Mouse (Mus musculus): ENCODE measurements around the gene Edem3. TPM values are rescaled to one million over a fixed set of nuclear protein-coding genes. Genes with fewer than 3 reads are reported as not detected.
"Not testable (repeated sequence)": the region's sequence is repeated elsewhere in the genome, so short reads cannot be mapped to it uniquely, and the experiment has no call there.

The Edem3 gene
- polyA plus RNA-seq, 1 experiment from 2014 or later, result 15.7 TPM

DNA sequence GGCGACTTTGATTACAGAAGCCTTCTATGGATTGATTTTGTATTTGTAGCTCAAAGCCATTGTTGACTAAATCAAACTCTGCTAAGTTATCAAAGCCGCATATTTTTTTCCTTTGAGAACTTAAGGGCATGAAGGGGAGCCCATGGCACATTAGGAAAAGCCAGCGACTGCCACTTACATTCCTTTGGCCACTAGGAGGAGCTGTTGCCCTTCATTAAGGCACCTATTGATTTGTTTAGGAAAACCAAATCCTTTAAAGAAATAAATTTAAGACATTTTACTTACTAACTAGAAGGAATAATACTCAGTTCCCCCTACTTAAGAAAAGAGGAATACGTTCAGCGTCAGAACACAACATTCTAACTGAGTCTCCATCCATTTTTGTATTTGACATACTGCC, 65.3 kb downstream of the Edem3 start:
- 22% methylated on average over 5 of the region's 5 CpGs for WGBS
- Histone ChIP-seq H3K9me3 (no peaks in the 10 kb centered on the region), H3K4me3 (replicated peaks) (no peak overlapping the region), H3K4me2 (no peak overlapping the region), H3K27ac (no peak overlapping the region), H3K36me3 (0 out of 2 replicates have a peak, but pooled peaks cover 9% of the 10 kb centered on the region), H3K27me3 (replicated peaks) (no peaks in the 10 kb centered on the region), H3K9ac (no peak overlapping the region), H3K4me1 (no peaks in the 10 kb centered on the region)
- ATAC-seq (ENCODE audit: insufficient read depth, low FRiP score, low read depth), result no peak

DNA sequence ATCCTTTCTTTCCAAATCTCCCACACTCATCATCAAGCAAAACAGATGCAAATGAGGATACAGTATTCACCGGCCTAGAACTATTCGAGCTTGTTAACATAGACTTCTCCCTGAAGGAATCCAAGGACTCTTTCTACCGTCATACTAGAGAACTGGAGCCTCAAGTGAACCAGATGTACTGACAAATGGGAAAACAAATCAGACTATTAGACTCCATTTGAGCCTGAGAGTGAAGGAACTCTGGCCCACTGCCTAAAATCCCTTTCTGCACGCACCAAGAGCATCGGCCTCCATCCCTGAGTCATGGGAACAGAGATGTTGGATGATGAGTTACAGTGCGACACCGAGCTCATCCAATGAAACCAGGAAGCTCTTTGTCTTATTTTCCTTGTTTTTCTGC, 69.9 kb downstream of the Edem3 start:
- H3K27me3 ChIP-seq (replicated peaks), result no peaks in the 10 kb centered on the region
- no peaks in the 10 kb centered on the region for H3K4me1 ChIP-seq
- no peak overlapping the region for H3K9ac ChIP-seq
- no peak for ATAC-seq (ENCODE audit: insufficient read depth, low FRiP score, low read depth)
- 52% methylated on average over 7 of the region's 7 CpGs for WGBS
- H3K4me2 ChIP-seq, result no peak overlapping the region
- H3K9me3 ChIP-seq, result no peaks in the 10 kb centered on the region
- no peak overlapping the region for H3K4me3 ChIP-seq (replicated peaks)
- H3K27ac ChIP-seq, result no peak overlapping the region
- no peaks in the 10 kb centered on the region for H3K36me3 ChIP-seq

DNA sequence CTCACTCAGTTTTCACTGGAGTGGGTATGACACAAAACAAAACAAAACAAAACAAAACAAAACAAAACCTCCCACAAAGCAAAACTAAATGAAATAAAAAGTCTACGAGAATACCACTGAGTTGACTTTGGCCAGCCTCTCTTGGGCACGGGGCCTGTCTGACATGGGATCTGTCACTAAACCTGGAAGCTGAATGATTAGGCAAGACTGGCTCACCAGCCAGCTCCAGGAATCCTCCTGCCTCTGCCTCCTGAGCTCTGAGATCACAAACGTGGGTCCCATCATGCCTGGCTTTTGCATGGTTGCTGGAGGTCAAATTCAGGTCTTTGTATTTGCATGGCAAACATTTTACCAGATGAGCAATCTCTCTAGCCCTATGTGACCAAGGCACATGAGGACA, 76.6 kb downstream of the Edem3 start:
- 83% methylated on average over 3 of the region's 3 CpGs for WGBS

DNA sequence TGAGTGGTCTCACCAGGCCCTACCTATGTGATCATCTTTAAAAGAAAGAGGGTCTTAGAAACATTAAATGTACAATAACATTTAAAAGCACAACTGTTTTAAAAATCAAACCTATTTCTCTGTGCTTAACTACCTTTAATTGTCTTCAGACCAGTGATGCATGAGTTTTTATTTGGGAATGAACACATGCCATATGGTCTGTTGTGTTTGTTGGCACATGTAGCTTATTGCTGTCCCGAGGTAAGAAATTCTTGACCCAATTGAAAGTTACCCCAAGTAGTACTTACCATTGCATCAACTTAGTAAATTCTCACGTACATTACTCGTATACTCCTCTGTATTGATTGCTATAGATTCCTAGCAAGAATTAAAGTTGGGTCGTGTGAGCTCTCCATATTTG, 80.1 kb downstream of the Edem3 start:
- Histone ChIP-seq H3K9me3 (no peaks in the 10 kb centered on the region), H3K36me3 (no peaks in the 10 kb centered on the region), H3K4me3 (replicated peaks) (no peak overlapping the region), H3K9ac (no peak overlapping the region), H3K27me3 (replicated peaks) (no peaks in the 10 kb centered on the region), H3K4me2 (no peak overlapping the region), H3K27ac (no peak overlapping the region), H3K4me1 (no peaks in the 10 kb centered on the region)
- 90% methylated on average over 4 of the region's 4 CpGs for WGBS
- no peak for ATAC-seq (ENCODE audit: insufficient read depth, low FRiP score, low read depth)

More for the DNA sequence above, 76.6 kb downstream of the Edem3 start:
- Histone ChIP-seq H3K27me3 (replicated peaks) (no peaks in the 10 kb centered on the region), H3K9me3 (no peaks in the 10 kb centered on the region), H3K4me1 (no peaks in the 10 kb centered on the region), H3K36me3 (no peaks in the 10 kb centered on the region), H3K4me3 (replicated peaks) (no peak overlapping the region), H3K27ac (no peak overlapping the region), H3K9ac (no peak overlapping the region), H3K4me2 (no peak overlapping the region)
- no peak for ATAC-seq (ENCODE audit: insufficient read depth, low FRiP score, low read depth)

DNA sequence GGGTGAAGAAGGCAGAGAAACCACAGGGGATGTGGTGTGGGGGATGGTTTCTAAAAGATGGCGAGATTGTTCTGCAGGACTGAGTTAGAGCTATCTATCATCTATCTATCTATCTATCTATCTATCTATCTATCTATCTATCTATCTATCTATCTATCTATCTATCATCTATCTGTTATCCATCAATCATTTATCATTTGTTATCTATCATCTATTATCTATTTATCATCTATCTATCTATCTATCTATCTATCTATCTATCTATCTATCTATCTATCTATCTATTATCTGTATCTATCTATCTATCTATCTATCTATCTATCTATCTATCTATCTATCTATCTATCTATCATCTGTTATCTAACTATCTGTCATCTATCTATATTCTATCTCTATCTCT, 85.2 kb downstream of the Edem3 start:
- H3K27ac ChIP-seq; H3K9ac ChIP-seq; H3K9me3 ChIP-seq; H3K4me1 ChIP-seq; ATAC-seq (ENCODE audit: insufficient read depth, low FRiP score, low read depth); H3K4me3 ChIP-seq (replicated peaks); H3K4me2 ChIP-seq; H3K36me3 ChIP-seq; H3K27me3 ChIP-seq (replicated peaks): not testable (repeated sequence)
- 96% methylated on average over 1 of the region's 1 CpGs for WGBS

DNA sequence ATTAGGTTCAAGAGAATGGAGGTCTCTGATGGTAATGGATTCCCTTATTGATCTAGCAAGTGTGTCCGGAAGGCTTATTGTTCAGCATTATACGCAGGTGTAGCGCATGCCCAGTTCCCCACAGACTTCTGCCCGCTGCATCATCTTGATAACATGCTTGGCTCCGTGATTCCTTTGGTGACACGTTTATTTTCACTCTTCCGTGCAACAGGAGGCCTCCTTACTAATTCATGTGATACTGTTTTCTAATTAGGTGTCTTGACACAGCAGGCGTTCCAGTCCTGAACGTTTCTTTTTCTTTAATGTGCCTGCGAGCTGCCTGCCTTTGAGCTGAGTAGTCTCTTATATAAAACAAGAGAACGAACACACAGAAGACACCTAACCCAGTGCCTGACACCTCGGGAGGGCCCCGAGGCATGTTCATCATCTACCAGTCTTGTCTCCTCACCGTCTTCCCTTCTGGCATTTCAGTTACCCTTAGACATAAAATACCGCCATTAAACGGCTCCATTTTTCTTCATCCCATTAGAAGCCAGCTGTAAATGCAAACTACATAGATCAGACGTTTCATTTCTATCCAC, 90.2 kb downstream of the Edem3 start:
- H3K4me1 ChIP-seq, result no peaks in the 10 kb centered on the region
- H3K27ac ChIP-seq, result no peak overlapping the region
- H3K4me3 ChIP-seq (replicated peaks), result no peak overlapping the region
- no peaks in the 10 kb centered on the region for H3K36me3 ChIP-seq
- H3K27me3 ChIP-seq (replicated peaks), result no peaks in the 10 kb centered on the region
- WGBS, result 75% methylated on average over 17 of the region's 17 CpGs
- no peak overlapping the region for H3K9ac ChIP-seq
- no peaks in the 10 kb centered on the region for H3K9me3 ChIP-seq
- H3K4me2 ChIP-seq, result no peak overlapping the region
- no peak for ATAC-seq (ENCODE audit: insufficient read depth, low FRiP score, low read depth)

DNA sequence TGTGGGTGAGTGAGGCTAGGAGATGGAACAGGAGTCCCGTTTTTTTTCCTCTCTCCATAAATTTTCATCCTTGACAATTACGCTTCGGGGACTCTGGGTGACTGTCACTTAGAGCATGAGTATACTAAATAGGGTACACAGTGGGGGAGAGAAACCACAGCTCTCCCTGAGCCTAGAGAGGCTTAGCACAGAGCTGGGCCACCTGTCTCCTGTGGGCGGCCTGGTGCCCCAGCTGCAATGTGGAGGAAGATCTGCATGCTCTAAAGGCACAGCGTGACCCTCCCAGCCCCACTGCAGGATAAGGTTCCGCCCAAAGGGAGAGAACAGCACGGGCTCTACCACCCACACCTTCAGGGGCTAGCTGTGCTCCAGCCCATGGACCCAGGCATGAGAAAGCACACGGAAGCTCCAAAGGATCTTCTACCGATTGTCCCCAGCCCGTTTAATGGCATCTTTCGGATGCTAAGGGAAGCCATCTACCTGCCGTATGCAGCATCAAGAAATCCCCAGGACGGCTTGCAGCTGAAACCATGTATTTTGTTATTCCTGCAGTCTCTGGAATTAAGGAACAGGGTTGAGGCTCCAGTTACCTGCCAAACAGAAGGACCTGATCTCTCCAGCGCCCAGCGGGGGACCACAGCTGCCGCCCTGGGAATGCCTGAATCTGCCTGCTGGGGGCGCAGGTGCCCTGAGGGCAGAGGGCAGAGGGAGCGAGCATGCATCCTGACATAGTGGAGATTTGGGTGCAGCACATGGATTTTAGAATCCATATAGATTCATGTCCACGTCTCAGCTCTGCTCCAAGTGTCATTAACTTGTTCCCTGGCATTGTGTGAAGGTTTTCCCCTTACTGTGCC, 91.0 kb downstream of the Edem3 start:
- Histone ChIP-seq H3K4me2 (no peak overlapping the region), H3K27ac (no peak overlapping the region), H3K9me3 (no peaks in the 10 kb centered on the region), H3K4me1 (no peaks in the 10 kb centered on the region), H3K9ac (no peak overlapping the region), H3K27me3 (replicated peaks) (no peaks in the 10 kb centered on the region), H3K36me3 (no peaks in the 10 kb centered on the region), H3K4me3 (replicated peaks) (no peak overlapping the region)
- ATAC-seq (ENCODE audit: insufficient read depth, low FRiP score, low read depth), result no peak
- WGBS, result 65% methylated on average over 19 of the region's 19 CpGs

DNA sequence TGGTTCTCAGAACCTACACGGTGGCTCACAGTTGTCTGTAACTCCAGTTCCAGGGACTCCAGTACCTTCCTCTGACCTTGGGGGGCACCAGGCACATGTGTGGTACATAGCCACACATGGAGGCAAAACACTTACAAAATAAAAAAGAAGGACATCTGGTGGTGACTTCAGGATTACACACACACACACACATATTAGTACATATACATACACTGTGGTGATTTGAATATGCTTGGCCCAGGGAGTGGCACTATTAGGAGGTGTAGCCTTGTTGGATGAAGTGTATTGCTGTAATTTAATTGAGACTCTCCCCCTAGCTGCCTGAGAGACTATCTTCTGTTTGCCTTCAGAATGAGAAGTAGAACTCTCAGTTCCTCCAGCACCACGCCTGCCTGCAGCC, 93.1 kb downstream of the Edem3 start:
- no peak overlapping the region for H3K4me2 ChIP-seq
- no peak for ATAC-seq (ENCODE audit: insufficient read depth, low FRiP score, low read depth)
- no peak overlapping the region for H3K27ac ChIP-seq
- no peaks in the 10 kb centered on the region for H3K36me3 ChIP-seq
- WGBS, result 88% methylated on average over 2 of the region's 2 CpGs
- H3K27me3 ChIP-seq (replicated peaks), result no peaks in the 10 kb centered on the region
- no peaks in the 10 kb centered on the region for H3K9me3 ChIP-seq
- no peaks in the 10 kb centered on the region for H3K4me1 ChIP-seq
- no peak overlapping the region for H3K4me3 ChIP-seq (replicated peaks)
- H3K9ac ChIP-seq, result no peak overlapping the region

DNA sequence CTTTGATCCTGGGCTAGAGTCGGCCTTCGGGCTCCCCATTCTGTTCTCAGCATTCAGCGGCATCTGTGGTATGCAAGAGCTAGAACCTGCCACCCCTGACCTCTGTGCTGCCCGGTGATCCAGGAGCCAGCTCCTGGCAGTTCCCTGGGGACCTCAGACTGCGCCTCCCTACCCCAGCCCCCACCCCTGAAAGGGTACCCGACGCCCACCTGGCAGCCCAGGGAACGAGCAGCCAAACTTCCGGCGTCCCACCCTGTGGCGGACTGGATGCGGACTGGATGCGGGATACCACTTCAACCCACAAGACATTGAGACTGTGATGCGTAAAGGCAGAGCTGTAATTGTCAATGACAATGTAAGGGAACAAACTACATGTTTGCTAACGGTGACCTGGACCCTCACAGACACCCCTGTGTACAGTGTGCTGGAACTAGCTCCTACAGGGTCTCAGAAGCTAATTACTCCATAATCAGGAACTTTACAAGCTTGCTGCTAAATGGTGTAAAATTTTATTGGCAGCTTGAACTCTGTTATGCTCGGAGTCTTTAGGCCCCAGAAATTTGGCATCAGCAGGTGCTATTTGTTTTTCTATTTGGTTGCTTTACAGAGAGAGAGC, 94.9 kb downstream of the Edem3 start:
- Histone ChIP-seq H3K36me3 (no peaks in the 10 kb centered on the region), H3K9ac (no peak overlapping the region), H3K4me2 (no peak overlapping the region), H3K27me3 (replicated peaks) (no peaks in the 10 kb centered on the region), H3K27ac (no peak overlapping the region), H3K4me3 (replicated peaks) (no peak overlapping the region), H3K9me3 (no peaks in the 10 kb centered on the region), H3K4me1 (no peaks in the 10 kb centered on the region)
- 80% methylated on average over 16 of the region's 16 CpGs for WGBS
- ATAC-seq (ENCODE audit: insufficient read depth, low FRiP score, low read depth), result no peak

DNA sequence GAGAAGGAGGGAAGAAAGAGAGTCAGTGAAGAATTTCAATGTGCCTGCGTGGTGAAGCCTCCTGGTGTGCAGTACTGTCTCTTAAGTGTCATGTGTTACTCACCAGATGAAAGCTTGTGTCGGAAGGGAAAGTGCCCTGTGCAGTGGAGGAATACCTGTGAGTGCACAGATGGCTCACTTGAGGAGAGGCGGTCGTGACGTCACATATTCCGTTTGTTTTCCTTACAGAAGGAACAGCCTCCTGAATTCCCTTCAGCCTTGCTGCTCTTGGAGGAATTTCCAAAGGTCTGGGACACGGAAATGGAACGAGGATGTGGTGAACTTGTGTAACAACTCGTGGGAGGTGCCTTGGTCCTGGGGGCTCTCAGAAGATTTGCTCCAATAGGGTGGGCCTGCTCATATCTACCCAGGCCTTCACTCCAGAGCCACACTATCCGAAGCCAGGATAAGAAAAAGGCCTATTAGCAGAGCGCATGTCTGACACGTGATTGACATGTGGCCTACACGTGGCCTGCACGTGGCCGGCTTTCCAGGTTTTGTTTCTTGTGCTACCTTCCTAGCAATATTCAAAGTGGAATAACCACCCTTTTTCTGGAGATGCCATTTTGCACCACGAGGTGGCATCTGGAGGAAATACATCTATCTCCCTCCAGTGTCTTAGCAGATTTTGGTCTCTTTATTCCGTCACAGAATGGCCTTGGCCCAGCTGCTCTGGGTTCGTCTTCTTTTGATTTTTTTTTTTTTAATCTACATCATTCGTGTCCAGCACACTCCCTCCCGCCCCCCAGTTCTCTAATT, 96.1 kb downstream of the Edem3 start:
- Histone ChIP-seq H3K27me3 (replicated peaks) (no peaks in the 10 kb centered on the region), H3K9me3 (no peaks in the 10 kb centered on the region), H3K4me1 (no peaks in the 10 kb centered on the region), H3K4me2 (no peak overlapping the region), H3K27ac (no peak overlapping the region), H3K9ac (no peak overlapping the region), H3K4me3 (replicated peaks) (no peak overlapping the region), H3K36me3 (no peaks in the 10 kb centered on the region)
- WGBS, result 86% methylated on average over 20 of the region's 20 CpGs
- no peak for ATAC-seq (ENCODE audit: insufficient read depth, low FRiP score, low read depth)

DNA sequence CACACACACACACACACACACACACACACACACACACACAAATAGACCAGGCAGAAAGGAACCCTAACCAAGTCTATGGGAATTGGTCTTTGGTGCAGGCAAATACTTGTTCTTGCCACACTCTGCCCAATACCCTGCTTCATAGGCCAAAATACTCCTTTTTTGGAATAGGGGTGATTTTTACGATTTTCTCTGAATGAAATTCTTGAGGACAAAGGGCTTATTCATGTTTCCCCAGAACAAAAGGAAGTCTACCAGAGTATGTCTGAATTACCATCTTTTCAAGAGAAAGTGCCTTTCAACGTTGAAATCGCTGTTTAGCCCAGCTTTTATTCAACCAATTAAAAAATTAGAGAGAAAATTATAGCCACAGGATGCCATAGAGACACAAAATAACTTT, 96.8 kb downstream of the Edem3 start:
- WGBS, result 70% methylated on average over 3 of the region's 3 CpGs
- Histone ChIP-seq H3K27me3 (replicated peaks) (no peaks in the 10 kb centered on the region), H3K4me3 (replicated peaks) (no peak overlapping the region), H3K27ac (no peak overlapping the region), H3K9me3 (no peaks in the 10 kb centered on the region), H3K36me3 (no peaks in the 10 kb centered on the region), H3K4me2 (no peak overlapping the region), H3K9ac (no peak overlapping the region), H3K4me1 (no peaks in the 10 kb centered on the region)
- no peak for ATAC-seq (ENCODE audit: insufficient read depth, low FRiP score, low read depth)

DNA sequence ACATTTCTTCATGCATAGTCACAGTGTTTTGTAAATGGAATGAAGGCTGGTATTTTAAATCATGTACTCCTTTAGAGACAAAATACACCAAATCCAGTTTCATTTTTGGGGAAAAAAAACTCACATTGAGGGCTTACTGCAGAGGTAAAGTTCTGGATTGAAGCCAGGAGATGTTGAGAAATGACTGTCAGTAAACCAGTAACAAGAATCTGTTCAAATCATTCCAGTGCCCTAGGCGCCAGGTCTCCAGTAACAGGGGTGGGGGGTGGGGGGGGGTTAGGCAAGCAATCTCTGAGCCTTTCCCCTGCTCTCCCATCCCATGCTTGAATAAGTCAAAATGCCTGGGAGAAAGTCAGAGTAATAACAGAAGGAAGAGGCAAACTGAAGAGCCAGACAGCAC, 100.4 kb downstream of the Edem3 start:
- Histone ChIP-seq H3K4me3 (replicated peaks) (no peak overlapping the region), H3K9ac (no peak overlapping the region), H3K27me3 (replicated peaks) (no peaks in the 10 kb centered on the region), H3K4me1 (no peaks in the 10 kb centered on the region), H3K36me3 (no peaks in the 10 kb centered on the region), H3K4me2 (no peak overlapping the region), H3K9me3 (no peaks in the 10 kb centered on the region), H3K27ac (no peak overlapping the region)
- WGBS, result 57% methylated on average over 1 of the region's 1 CpGs
- ATAC-seq (ENCODE audit: insufficient read depth, low FRiP score, low read depth), result no peak
